Comparison of ENCODE assay signal across 14 mouse cellular contexts in the genomic region with DNA sequence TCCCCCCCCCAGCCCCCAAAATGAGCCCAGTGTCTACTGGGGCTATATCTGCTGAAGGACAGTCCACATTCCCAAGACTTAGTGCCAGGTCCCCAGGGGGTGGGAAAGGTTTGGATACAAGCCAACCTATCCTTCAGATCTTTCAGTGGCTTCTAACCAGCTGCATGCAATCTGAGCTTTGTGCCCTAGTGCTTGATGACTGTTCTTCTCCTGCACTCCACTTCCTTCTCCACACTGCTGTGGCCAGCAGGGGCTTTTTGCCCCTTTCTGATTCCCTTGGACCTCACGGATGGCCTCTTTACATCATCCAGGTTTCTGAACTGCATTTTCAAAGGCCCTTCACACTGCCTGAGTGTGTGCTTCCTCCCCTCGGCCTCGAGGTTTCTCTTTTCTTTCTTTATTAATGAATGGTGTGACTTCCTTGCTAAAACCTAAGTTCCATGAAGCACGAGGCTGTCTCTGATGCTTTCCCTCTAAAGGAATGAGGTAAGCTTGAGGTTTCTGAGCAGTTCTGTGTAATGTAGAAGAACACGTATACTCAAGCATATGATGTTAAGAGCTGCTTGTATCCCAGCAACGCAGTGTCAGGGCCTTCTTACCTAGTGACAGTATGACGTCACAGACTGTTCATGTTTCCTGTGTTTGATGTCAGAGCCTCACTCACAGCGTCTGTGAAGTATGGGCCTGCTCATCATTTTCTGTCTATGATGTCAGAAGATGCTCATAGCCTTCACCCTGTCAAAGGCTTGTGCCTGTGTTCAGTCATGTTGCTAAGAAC. TPM values are rescaled to one million over a fixed set of nuclear protein-coding genes. Genes with fewer than 3 reads are reported as not detected.
DNase-seq lines count a peak whose midpoint lies in the region; ATAC-seq and TF ChIP-seq lines count a peak whose summit lies in the region.
"Had no signal": no experiment of that assay in that cellular context is flagged by ENCODE, and none has a peak within 500 bp of the region (broad histone marks: within the 10 kb centered on the region; RNA-seq: fewer than 3 reads in every experiment).

No protein-coding gene starts in this region.

- H3K27ac ChIP-seq in hindbrain, embryonic 11.5 days (ENCODE audit: low read depth, low read length), result no peak overlapping the region
- no peak overlapping the region for H3K27ac ChIP-seq in hindbrain, embryonic 10.5 days
- no peak overlapping the region for H3K27ac ChIP-seq in stomach, embryonic 14.5 days (ENCODE audit: low read length)
- H3K27ac ChIP-seq in stomach, postnatal 0 days (replicated peaks), result no peak overlapping the region
- 0 out of 2 replicates have a peak overlapping the region, but pooled peaks have one; percentile 9 for H3K27ac ChIP-seq in forebrain, embryonic 14.5 days (ENCODE audit: low read depth, low read length)
- H3K27ac ChIP-seq in neural tube, embryonic 15.5 days (replicated peaks), result no peak overlapping the region
- H3K27ac ChIP-seq: kidney, postnatal 0 days; left cerebral cortex, adult 2 months had no signal

- H3K27me3 ChIP-seq in hindbrain, embryonic 11.5 days (ENCODE audit: control insufficient read depth, insufficient read depth, low read length), result no peaks in the 10 kb centered on the region
- no peaks in the 10 kb centered on the region for H3K27me3 ChIP-seq in hindbrain, embryonic 10.5 days (ENCODE audit: insufficient read depth, poor library complexity, severe bottlenecking)
- no peaks in the 10 kb centered on the region for H3K27me3 ChIP-seq in stomach, embryonic 14.5 days (ENCODE audit: control insufficient read depth, insufficient read depth, low read length)
- no peaks in the 10 kb centered on the region for H3K27me3 ChIP-seq in stomach, postnatal 0 days (ENCODE audit: control insufficient read depth, insufficient read depth, low read length)
- no peaks in the 10 kb centered on the region for H3K27me3 ChIP-seq in forebrain, embryonic 14.5 days (replicated peaks; ENCODE audit: control insufficient read depth, insufficient read depth, low read length)
- H3K27me3 ChIP-seq in neural tube, embryonic 15.5 days (replicated peaks), result no peaks in the 10 kb centered on the region

- H3K4me2 ChIP-seq in hindbrain, embryonic 11.5 days (replicated peaks; ENCODE audit: low read depth, low read length), result no peak overlapping the region
- no peak overlapping the region for H3K4me2 ChIP-seq in stomach, embryonic 14.5 days (replicated peaks; ENCODE audit: low read depth, low read length)
- no peak overlapping the region for H3K4me2 ChIP-seq in stomach, postnatal 0 days (replicated peaks; ENCODE audit: low read depth)
- H3K4me2 ChIP-seq in forebrain, embryonic 14.5 days (ENCODE audit: low read length), result no peak overlapping the region
- no peak overlapping the region for H3K4me2 ChIP-seq in neural tube, embryonic 15.5 days

- no peak for ATAC-seq in hindbrain, embryonic 11.5 days (ENCODE audit: low FRiP score)
- peak; percentile 53; the same call in 1 of the 2 replicates for ATAC-seq in stomach, embryonic 14.5 days (ENCODE audit: insufficient number of reproducible peaks, insufficient read depth, low FRiP score, low read depth)
- no peak for ATAC-seq in stomach, postnatal 0 days (ENCODE audit: low FRiP score, low TSS enrichment)
- peak; percentile 53 for ATAC-seq in forebrain, embryonic 14.5 days
- peak; percentile 3; the same call in 1 of the 2 replicates for ATAC-seq in neural tube, embryonic 15.5 days (ENCODE audit: low FRiP score)

- TF ChIP-seq CTCF in stomach, postnatal 0 days (IDR thresholded peaks at IDR 0.05; ENCODE audit: low read depth), result no peak

- TF ChIP-seq EP300 in stomach, postnatal 0 days (optimal IDR thresholded peaks at IDR 0.05), result no peak

- DNase-seq in hindbrain, embryonic 11.5 days (ENCODE audit: low spot score), result peak; percentile 4
- DNase-seq in hindbrain, embryonic 10.5 days (ENCODE audit: low spot score), result no peak
- DNase-seq in stomach, postnatal 0 days (ENCODE audit: low spot score), result no peak
- DNase-seq in forebrain, embryonic 14.5 days (ENCODE audit: low spot score), result peak; percentile 31
- no peak for DNase-seq in heart, postnatal 25 days (ENCODE audit: low spot score)
- no peak for DNase-seq in kidney, postnatal 25 days
- DNase-seq: adrenal gland, postnatal 14 days; gastrocnemius, postnatal 14 days; liver; lung, postnatal 14 days had no signal

- 76% methylated on average over 8 of the region's 8 CpGs for WGBS in hindbrain, embryonic 11.5 days
- 72% methylated on average over 8 of the region's 8 CpGs for WGBS in hindbrain, embryonic 10.5 days
- 60% methylated on average over 8 of the region's 8 CpGs for WGBS in stomach, embryonic 14.5 days
- WGBS in stomach, postnatal 0 days, result 61% methylated on average over 8 of the region's 8 CpGs
- 42% methylated on average over 8 of the region's 8 CpGs for WGBS in forebrain, embryonic 14.5 days
- 72% methylated on average over 8 of the region's 8 CpGs for WGBS in neural tube, embryonic 15.5 days

- no peaks in the 10 kb centered on the region for H3K36me3 ChIP-seq in hindbrain, embryonic 11.5 days (ENCODE audit: control insufficient read depth, insufficient read depth, low read length)
- no peaks in the 10 kb centered on the region for H3K36me3 ChIP-seq in hindbrain, embryonic 10.5 days
- H3K36me3 ChIP-seq in stomach, embryonic 14.5 days (ENCODE audit: control insufficient read depth, insufficient read depth, low read length), result no peaks in the 10 kb centered on the region
- no peaks in the 10 kb centered on the region for H3K36me3 ChIP-seq in stomach, postnatal 0 days (ENCODE audit: control insufficient read depth, insufficient read depth, low read length)
- H3K36me3 ChIP-seq in forebrain, embryonic 14.5 days (ENCODE audit: control insufficient read depth, insufficient read depth, low read length), result no peaks in the 10 kb centered on the region
- H3K36me3 ChIP-seq in neural tube, embryonic 15.5 days, result no peaks in the 10 kb centered on the region

- H3K9me3 ChIP-seq in hindbrain, embryonic 11.5 days (ENCODE audit: control insufficient read depth, low read length), result no peaks in the 10 kb centered on the region
- H3K9me3 ChIP-seq in hindbrain, embryonic 10.5 days, result no peaks in the 10 kb centered on the region
- no peaks in the 10 kb centered on the region for H3K9me3 ChIP-seq in stomach, embryonic 14.5 days (ENCODE audit: control insufficient read depth, low read depth, low read length)
- H3K9me3 ChIP-seq in stomach, postnatal 0 days (ENCODE audit: control insufficient read depth, low read length), result no peaks in the 10 kb centered on the region
- no peaks in the 10 kb centered on the region for H3K9me3 ChIP-seq in forebrain, embryonic 14.5 days (replicated peaks; ENCODE audit: control insufficient read depth, low read length)
- no peaks in the 10 kb centered on the region for H3K9me3 ChIP-seq in neural tube, embryonic 15.5 days (replicated peaks)

- intact Hi-C loops in heart, postnatal 25 days (cut with DNase I), result no loop called here

- H3K4me3 ChIP-seq in hindbrain, embryonic 11.5 days (ENCODE audit: low read depth, low read length), result no peak overlapping the region
- H3K4me3 ChIP-seq in hindbrain, embryonic 10.5 days, result no peak overlapping the region
- no peak overlapping the region for H3K4me3 ChIP-seq in stomach, embryonic 14.5 days (ENCODE audit: low read depth, low read length)
- H3K4me3 ChIP-seq in stomach, postnatal 0 days (ENCODE audit: low read depth, low read length), result no peak overlapping the region
- no peak overlapping the region for H3K4me3 ChIP-seq in forebrain, embryonic 14.5 days (ENCODE audit: low read depth, low read length)
- H3K4me3 ChIP-seq in neural tube, embryonic 15.5 days (replicated peaks), result no peak overlapping the region
- H3K4me3 ChIP-seq: left cerebral cortex, adult 2 months had no signal

- H3K9ac ChIP-seq in hindbrain, embryonic 11.5 days (ENCODE audit: low read depth, low read length), result no peak overlapping the region
- no peak overlapping the region for H3K9ac ChIP-seq in stomach, embryonic 14.5 days (replicated peaks; ENCODE audit: low read depth, low read length)
- no peak overlapping the region for H3K9ac ChIP-seq in stomach, postnatal 0 days (ENCODE audit: low read length)
- H3K9ac ChIP-seq in forebrain, embryonic 14.5 days (ENCODE audit: low read length), result no peak overlapping the region
- H3K9ac ChIP-seq in neural tube, embryonic 15.5 days (replicated peaks), result no peak overlapping the region

- H3K4me1 ChIP-seq in hindbrain, embryonic 11.5 days (replicated peaks; ENCODE audit: control insufficient read depth, insufficient read depth, low read length), result no peaks in the 10 kb centered on the region
- H3K4me1 ChIP-seq in hindbrain, embryonic 10.5 days (replicated peaks), result peaks cover 10% of the 10 kb centered on the region; the same call in 1 of the 2 replicates
- H3K4me1 ChIP-seq in stomach, embryonic 14.5 days (ENCODE audit: control insufficient read depth, insufficient read depth, low read length), result 0 out of 2 replicates have a peak, but pooled peaks cover 3% of the 10 kb centered on the region
- H3K4me1 ChIP-seq in stomach, postnatal 0 days (replicated peaks; ENCODE audit: control insufficient read depth, insufficient read depth), result no peaks in the 10 kb centered on the region
- H3K4me1 ChIP-seq in forebrain, embryonic 14.5 days (ENCODE audit: control insufficient read depth, insufficient read depth, low read length), result peaks cover 7% of the 10 kb centered on the region
- H3K4me1 ChIP-seq in neural tube, embryonic 15.5 days, result peaks cover 4% of the 10 kb centered on the region; the same call in 1 of the 2 replicates

RNA-seq across cellular contexts. Expression of a gene that starts 40.9 kb away (rescaled TPM):
- 0.43 and 0.49 TPM in 2 replicates for polyA plus RNA-seq in hindbrain, embryonic 11.5 days (2014; fragmentation: Nextera tagmentation; extraction: Ambion mirVana)
- polyA plus RNA-seq in hindbrain, embryonic 10.5 days (2016; fragmentation: Nextera tagmentation; extraction: Ambion mirVana), result 0.34 and 0.54 TPM in 2 replicates
- polyA plus RNA-seq in stomach, embryonic 14.5 days (2014; fragmentation: Nextera tagmentation; extraction: Ambion mirVana), result 1.6 and 3.9 TPM in 2 replicates
- 2.2 and 2.6 TPM in 2 replicates for polyA plus RNA-seq in stomach, postnatal 0 days (2015; fragmentation: Nextera tagmentation; extraction: Ambion mirVana)
- polyA plus RNA-seq in forebrain, embryonic 14.5 days (2014; fragmentation: Nextera tagmentation; extraction: Ambion mirVana), result 0.30 and 0.80 TPM in 2 replicates
- polyA plus RNA-seq in neural tube, embryonic 15.5 days (2015; fragmentation: Nextera tagmentation; extraction: Ambion mirVana), result 0.50 and 1.2 TPM in 2 replicates
- 1 to 10 TPM; 2.9 TPM for total RNA-seq in heart, postnatal 25 days (2021)

RNA-seq across cellular contexts. Expression of a gene that starts 54.7 kb away (rescaled TPM):
- polyA plus RNA-seq in hindbrain, embryonic 11.5 days (2014; fragmentation: Nextera tagmentation; extraction: Ambion mirVana), result 0.37 and 0.73 TPM in 2 replicates
- polyA plus RNA-seq in hindbrain, embryonic 10.5 days (2016; fragmentation: Nextera tagmentation; extraction: Ambion mirVana), result 0.39 and 0.66 TPM in 2 replicates
- polyA plus RNA-seq in stomach, embryonic 14.5 days (2014; fragmentation: Nextera tagmentation; extraction: Ambion mirVana), result 1.1 and 1.3 TPM in 2 replicates
- polyA plus RNA-seq in stomach, postnatal 0 days (2015; fragmentation: Nextera tagmentation; extraction: Ambion mirVana), result 0.21 and 0.23 TPM in 2 replicates
- 0.28 and 0.34 TPM in 2 replicates for polyA plus RNA-seq in forebrain, embryonic 14.5 days (2014; fragmentation: Nextera tagmentation; extraction: Ambion mirVana)
- 0.78 and 0.87 TPM in 2 replicates for polyA plus RNA-seq in neural tube, embryonic 15.5 days (2015; fragmentation: Nextera tagmentation; extraction: Ambion mirVana)
- total RNA-seq in heart, postnatal 25 days (2021), result 10 to 100 TPM; 11.5 to 12.3 TPM

Comparison
In these comparisons a context has a peak if more than half of its experiments do, and no peak if none do; other contexts are left out.
1. ATAC-seq: peak in stomach, embryonic 14.5 days (single experiment), forebrain, embryonic 14.5 days (single experiment) and neural tube, embryonic 15.5 days (single experiment); none in hindbrain, embryonic 11.5 days (single experiment) and stomach, postnatal 0 days (single experiment).
2. DNase-seq: peak in hindbrain, embryonic 11.5 days (single experiment) and forebrain, embryonic 14.5 days (single experiment); none in hindbrain, embryonic 10.5 days (single experiment), stomach, postnatal 0 days (single experiment), heart, postnatal 25 days (single experiment) and kidney, postnatal 25 days (0 of 2).